Mouse (Mus musculus) midbrain, embryonic 11.5 days (tissue): ENCODE results near the gene Hist1h3f. TPM values are rescaled to one million over a fixed set of nuclear protein-coding genes. Genes with fewer than 3 reads are reported as not detected.
"Not testable (repeated sequence)": the region's sequence is repeated elsewhere in the genome, so short reads cannot be mapped to it uniquely, and the experiment has no call there.

Source experiments
- ATAC-seq: fragments of 200-750 bp; cut with Nextera tagmentation; 2 replicates; pipeline ENCODE4 v1.8.0; 2017; ENCODE audit warnings: moderate TSS enrichment, moderate library complexity; ENCODE audit not compliant: low FRiP score
- DNase-seq: peaks from one replicate; pipeline ENCODE4 v3.0.0; 2015; ENCODE audit warnings: low spot score; ENCODE audit errors: missing footprints
- H3K27ac ChIP-seq: fragments of 300-500 bp; sonication (generic); 2 replicates; pipeline ENCODE4 v1.5.1; 2014; ENCODE audit warnings: low read depth, low read length
- H3K27me3 ChIP-seq: fragments of 300-500 bp; sonication (generic); 2 replicates; pipeline ENCODE4 v1.6.1; 2014; ENCODE audit warnings: mild to moderate bottlenecking, low read length, moderate library complexity, mixed read lengths; ENCODE audit not compliant: control insufficient read depth, insufficient read depth
- H3K36me3 ChIP-seq: fragments of 300-500 bp; sonication (generic); 2 replicates; pipeline ENCODE4 v1.6.1; 2014; ENCODE audit warnings: mild to moderate bottlenecking, low read length, moderate library complexity, mixed read lengths; ENCODE audit not compliant: control insufficient read depth, insufficient read depth
- H3K4me1 ChIP-seq: fragments of 300-500 bp; sonication (generic); 2 replicates; pipeline ENCODE4 v1.6.1; 2014; ENCODE audit warnings: low read length; ENCODE audit not compliant: control insufficient read depth, insufficient read depth
- H3K4me2 ChIP-seq: fragments of 300-500 bp; sonication (generic); 2 replicates; pipeline ENCODE4 v1.6.1; 2014; ENCODE audit warnings: mild to moderate bottlenecking, moderate library complexity
- H3K4me3 ChIP-seq: fragments of 300-500 bp; sonication (generic); 2 replicates; pipeline ENCODE4 v1.5.1; 2014; ENCODE audit warnings: low read depth, low read length
- H3K9ac ChIP-seq: fragments of 300-500 bp; sonication (generic); 2 replicates; pipeline ENCODE4 v1.6.1; 2014; ENCODE audit warnings: low read length
- H3K9me3 ChIP-seq: fragments of 300-500 bp; sonication (generic); 2 replicates; pipeline ENCODE4 v1.6.1; 2016; ENCODE audit warnings: low read length; ENCODE audit not compliant: control insufficient read depth
- whole genome bisulfite sequencing: fragments of 180-500 bp; shearing (Covaris S2); extraction: QIAGEN DNeasy Blood & Tissue Kit; methylation state at CpG from one replicate; pipeline ENCODE4 v1.1.7; 2014; 5-methylcytosine and 5-hydroxymethylcytosine counted together
- polyA plus RNA-seq: library from polyadenylated mRNA; unstranded; fragments of >200 nt; fragmentation: Nextera tagmentation; extraction: Ambion mirVana; gene quantifications from 2 replicates; pipeline ENCODE4 v1.2.1, GENCODE M21; 2014

Gene Hist1h3f
- polyA plus RNA-seq, 1 experiment from 2014 or later: 1.2 TPM

GRCm38 (mm10) chr13:23573898-23574524 lies 30.2 kb downstream of the Hist1h3f start, which contains the start of the genes Hist1h2bf and Hist1h2ad:
Hist1h2bf (minus strand) TSS chr13:23574196.
Hist1h2ad (plus strand) TSS chr13:23574381.
- H3K4me2 ChIP-seq: peak within 1 kb of the TSS; percentile 63
- peaks cover 15% of the 10 kb centered on the region for H3K4me1 ChIP-seq
- peak within 1 kb of the TSS; percentile 93 for H3K27ac ChIP-seq
- H3K27me3 ChIP-seq, H3K36me3 ChIP-seq, H3K9me3 ChIP-seq: not testable (repeated sequence)
- peak; percentile 90 for ATAC-seq
- H3K9ac ChIP-seq: peak within 1 kb of the TSS; percentile 62
- H3K4me3 ChIP-seq: peak within 1 kb of the TSS; percentile 39; the same call in 1 of the 2 replicates
- peak; percentile 98 for DNase-seq
- WGBS: 0% methylated on average over 24 of the region's 42 CpGs

- not testable (repeated sequence) for ATAC-seq, H3K9me3 ChIP-seq, H3K36me3 ChIP-seq, H3K27me3 ChIP-seq
- peaks cover 15% of the 10 kb centered on the region for H3K4me1 ChIP-seq
- H3K4me3 ChIP-seq: peak overlapping the region; percentile 27; the same call in 1 of the 2 replicates
- H3K4me2 ChIP-seq: peak overlapping the region; percentile 61
- H3K9ac ChIP-seq: peak overlapping the region; percentile 62
- peak; percentile 92 for DNase-seq
- 0% methylated on average over 4 of the region's 39 CpGs for WGBS
- H3K27ac ChIP-seq: peak overlapping the region; percentile 83
Measured at GRCm38 (mm10) chr13:23574546-23575170, 30.8 kb downstream of the Hist1h3f start.

- ATAC-seq: peak; percentile 60
- no peaks in the 10 kb centered on the region for H3K9me3 ChIP-seq
- under 1% methylated on average over 18 of the region's 18 CpGs for WGBS
Measured at GRCm38 (mm10) chr13:23575271-23575851, 31.5 kb downstream of the Hist1h3f start, which contains the start of gene Hist1h3d. Hist1h3d (plus strand) TSS chr13:23575763.

GRCm38 (mm10) chr13:23575864-23576313 lies 32.0 kb downstream of the Hist1h3f start:
- H3K4me3 ChIP-seq: peak overlapping the region; percentile 39
- H3K36me3 ChIP-seq, H3K9me3 ChIP-seq, ATAC-seq, H3K27me3 ChIP-seq: not testable (repeated sequence)
- peaks cover 11% of the 10 kb centered on the region for H3K4me1 ChIP-seq
- peak overlapping the region; percentile 81 for H3K27ac ChIP-seq
- peak overlapping the region; percentile 61 for H3K4me2 ChIP-seq
- peak; percentile 92 for DNase-seq
- peak overlapping the region; percentile 77 for H3K9ac ChIP-seq
- WGBS: under 1% methylated on average over 11 of the region's 40 CpGs

More at GRCm38 (mm10) chr13:23575271-23575851, 31.5 kb downstream of the Hist1h3f start, which contains the start of gene Hist1h3d:
- H3K27me3 ChIP-seq: no peaks in the 10 kb centered on the region
- H3K9ac ChIP-seq: peak within 1 kb of the TSS; percentile 77
- peak within 1 kb of the TSS; percentile 83 for H3K27ac ChIP-seq
- H3K36me3 ChIP-seq: no peaks in the 10 kb centered on the region
- H3K4me1 ChIP-seq: peaks cover 11% of the 10 kb centered on the region
- DNase-seq: peak; percentile 94
- H3K4me2 ChIP-seq: peak within 1 kb of the TSS; percentile 61
- H3K4me3 ChIP-seq: peak within 1 kb of the TSS; percentile 39

GRCm38 (mm10) chr13:23576351-23576881 lies 32.6 kb downstream of the Hist1h3f start:
- peak overlapping the region; percentile 61 for H3K4me2 ChIP-seq
- H3K9ac ChIP-seq: peak overlapping the region; percentile 77
- no peaks in the 10 kb centered on the region for H3K9me3 ChIP-seq
- peaks cover 11% of the 10 kb centered on the region for H3K4me1 ChIP-seq
- no peaks in the 10 kb centered on the region for H3K27me3 ChIP-seq
- DNase-seq (peak; percentile 93), ATAC-seq (no peak)
- no peaks in the 10 kb centered on the region for H3K36me3 ChIP-seq
- H3K4me3 ChIP-seq: peak overlapping the region; percentile 39
- 1% methylated on average over 7 of the region's 7 CpGs for WGBS
- peak overlapping the region; percentile 81 for H3K27ac ChIP-seq

- H3K9ac ChIP-seq: peak overlapping the region; percentile 77
- no peaks in the 10 kb centered on the region for H3K9me3 ChIP-seq
- 50% methylated on average over 6 of the region's 6 CpGs for WGBS
- H3K4me3 ChIP-seq: peak overlapping the region; percentile 39
- no peaks in the 10 kb centered on the region for H3K36me3 ChIP-seq
- H3K27ac ChIP-seq: peak overlapping the region; percentile 81
- peak; percentile 91 for DNase-seq
- H3K4me2 ChIP-seq: peak overlapping the region; percentile 61
- ATAC-seq: no peak
- H3K27me3 ChIP-seq: no peaks in the 10 kb centered on the region
- peaks cover 11% of the 10 kb centered on the region for H3K4me1 ChIP-seq
Measured at GRCm38 (mm10) chr13:23576906-23577639, 33.2 kb downstream of the Hist1h3f start.

GRCm38 (mm10) chr13:23577835-23578234 lies 34.0 kb downstream of the Hist1h3f start:
- no peaks in the 10 kb centered on the region for H3K27me3 ChIP-seq
- H3K36me3 ChIP-seq: no peaks in the 10 kb centered on the region
- DNase-seq (peak; percentile 84), ATAC-seq (no peak)
- no peaks in the 10 kb centered on the region for H3K9me3 ChIP-seq
- no peak overlapping the region; the same call in 1 of the 2 replicates for H3K27ac ChIP-seq
- H3K4me2 ChIP-seq: no peak overlapping the region
- no peak overlapping the region for H3K4me3 ChIP-seq
- H3K9ac ChIP-seq: no peak overlapping the region
- 100% methylated on average over 1 of the region's 1 CpGs for WGBS
- peaks cover 12% of the 10 kb centered on the region for H3K4me1 ChIP-seq

- DNase-seq (peak; percentile 100), ATAC-seq (peak; percentile 89)
- peaks cover 20% of the 10 kb centered on the region for H3K4me1 ChIP-seq
- no peaks in the 10 kb centered on the region for H3K27me3 ChIP-seq
- H3K36me3 ChIP-seq: no peaks in the 10 kb centered on the region
- H3K4me2 ChIP-seq: peak within 1 kb of the TSS; percentile 63
- peak within 1 kb of the TSS; percentile 69 for H3K9ac ChIP-seq
- peak within 1 kb of the TSS; percentile 77 for H3K27ac ChIP-seq
- peak within 1 kb of the TSS; percentile 42 for H3K4me3 ChIP-seq
- under 1% methylated on average over 43 of the region's 43 CpGs for WGBS
- H3K9me3 ChIP-seq: no peaks in the 10 kb centered on the region
Measured at GRCm38 (mm10) chr13:23581408-23582218, 37.8 kb downstream of the Hist1h3f start, which contains the start of gene Hist1h4d. Hist1h4d (plus strand) TSS chr13:23581598.
